Mouse (Mus musculus) lung, postnatal 0 days (tissue): ENCODE data around the gene Tprg.

ENCODE experiments used
- CTCF ChIP-seq: IDR thresholded peaks from 2 replicates; pipeline ENCODE4 v1.5.1; 2016; ENCODE audit warnings: antibody characterized with exemption, mild to moderate bottlenecking
- EP300 ChIP-seq: IDR thresholded peaks from 2 replicates; pipeline ENCODE4 v1.6.1; 2016; ENCODE audit warnings: antibody characterized with exemption, mild to moderate bottlenecking, control low read depth

GRCm38 (mm10) chr16:25367834-25368233 is 81.2 kb downstream of the Tprg start:
- TF ChIP-seq CTCF (no peak), EP300 (peak; percentile 64)
